Mouse (Mus musculus) right cerebral cortex, postnatal 4 days (tissue): ENCODE data around the gene Lzts3.

ENCODE experiments used
- DNase-seq: peaks from one replicate; pipeline ENCODE4 v3.0.0-alpha.2; 2022

Gene Lzts3

DNA sequence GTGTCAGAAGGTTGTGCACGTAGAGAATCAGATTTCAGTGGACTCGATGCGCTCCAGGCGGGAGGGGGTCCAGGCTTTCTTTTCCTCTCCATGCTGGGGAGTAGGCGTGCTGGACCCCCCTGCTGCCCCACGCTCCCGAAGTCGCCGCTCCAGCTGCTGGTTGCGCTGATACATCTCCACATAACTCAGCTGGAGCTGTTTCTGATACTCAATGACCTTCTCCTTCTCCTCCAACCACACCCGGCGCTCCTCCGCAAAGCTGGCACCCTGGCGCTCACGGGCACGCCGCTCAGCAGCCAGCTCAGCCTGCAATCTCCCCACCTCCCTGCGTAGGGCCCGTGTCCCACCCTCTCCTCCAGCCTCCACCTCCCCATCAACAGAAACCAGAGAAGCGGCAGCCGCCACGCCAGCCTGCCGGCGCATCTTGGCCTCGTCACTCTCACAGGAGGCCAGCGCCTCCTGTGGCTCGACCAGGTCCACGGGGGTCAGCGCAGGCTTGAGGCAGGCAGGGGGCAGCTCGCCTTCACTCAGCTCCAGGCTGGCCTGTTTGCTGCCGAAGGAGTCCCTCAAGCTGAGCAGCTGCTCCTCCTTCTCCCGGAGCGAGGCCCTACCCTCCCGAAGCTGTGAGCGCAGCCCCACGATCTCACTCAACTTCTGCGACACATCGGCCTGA, 7.7 kb downstream of the Lzts3 start:
- no peak for DNase-seq

DNA sequence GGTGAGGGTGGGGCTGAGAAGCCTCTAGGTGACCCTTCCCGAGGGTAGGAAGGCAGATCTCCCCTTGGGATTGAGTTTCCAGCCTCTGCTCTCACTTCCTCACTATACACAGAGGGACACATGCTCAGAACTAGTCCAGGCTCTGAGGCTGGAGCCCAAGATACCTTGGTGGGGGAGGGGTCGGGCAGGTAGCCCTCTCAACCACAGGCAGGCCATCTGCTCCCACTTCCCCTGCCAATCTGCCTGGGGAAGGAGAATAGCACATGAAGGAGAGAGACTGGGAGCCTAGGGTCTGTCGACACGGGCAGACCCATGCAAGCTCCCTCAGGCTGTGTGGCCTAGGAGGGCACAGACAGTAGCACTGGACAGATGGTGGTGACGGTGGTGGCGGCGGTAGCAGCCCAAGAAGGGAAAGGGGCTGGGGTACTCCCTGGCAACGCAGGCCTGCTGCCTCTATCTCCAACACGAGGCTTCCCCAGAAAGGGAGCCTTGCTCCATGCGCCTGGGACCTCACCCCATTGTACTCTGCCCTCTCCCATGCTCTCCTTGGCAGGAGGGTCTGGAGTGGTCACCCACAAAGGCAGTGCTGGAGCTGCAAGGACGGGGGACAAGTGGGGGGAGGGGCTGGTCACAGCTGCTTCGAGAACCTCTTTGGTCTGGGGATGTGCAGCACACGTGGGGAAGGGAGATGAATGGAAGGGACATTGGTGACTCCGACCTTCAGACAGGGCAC, 8.4 kb downstream of the Lzts3 start:
- DNase-seq, result no peak

DNA sequence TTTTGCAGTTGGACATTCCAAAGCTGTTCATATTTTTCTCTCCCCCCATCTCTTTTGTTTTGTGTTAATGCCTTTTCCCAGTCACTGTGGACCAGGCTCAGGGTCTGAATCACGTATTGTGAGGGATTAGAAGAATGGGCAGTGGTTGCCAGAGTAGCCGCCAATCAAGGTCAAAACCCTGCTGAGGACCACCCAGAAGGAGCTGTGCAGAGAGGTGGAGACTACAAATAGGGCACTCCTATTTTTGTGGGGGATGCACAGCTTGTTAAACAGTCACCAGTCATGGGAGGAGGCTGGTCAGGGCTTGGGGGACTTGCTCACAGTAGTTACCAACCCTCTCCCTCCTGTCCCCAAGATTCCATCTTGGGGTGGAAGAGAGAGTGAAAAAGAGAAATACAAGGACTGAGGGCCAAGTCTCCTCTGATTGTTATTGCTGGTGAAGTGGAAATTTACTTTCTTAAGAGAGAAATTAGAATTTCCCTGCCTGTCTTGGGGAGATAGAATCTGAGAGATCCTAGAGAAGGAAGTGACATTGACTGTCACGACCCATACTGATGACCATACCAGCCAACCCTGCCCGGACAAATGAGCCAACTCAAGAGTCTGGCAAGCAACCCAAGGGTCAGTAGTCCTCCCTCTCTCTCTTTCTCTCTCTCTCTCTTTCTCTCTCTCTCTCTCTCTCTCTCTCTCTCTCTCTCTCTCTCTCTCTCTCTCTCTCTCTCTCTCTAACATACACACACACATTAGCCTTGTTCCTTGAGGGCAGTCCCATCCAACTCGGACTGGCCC, 9.5 kb downstream of the Lzts3 start:
- no peak for DNase-seq

DNA sequence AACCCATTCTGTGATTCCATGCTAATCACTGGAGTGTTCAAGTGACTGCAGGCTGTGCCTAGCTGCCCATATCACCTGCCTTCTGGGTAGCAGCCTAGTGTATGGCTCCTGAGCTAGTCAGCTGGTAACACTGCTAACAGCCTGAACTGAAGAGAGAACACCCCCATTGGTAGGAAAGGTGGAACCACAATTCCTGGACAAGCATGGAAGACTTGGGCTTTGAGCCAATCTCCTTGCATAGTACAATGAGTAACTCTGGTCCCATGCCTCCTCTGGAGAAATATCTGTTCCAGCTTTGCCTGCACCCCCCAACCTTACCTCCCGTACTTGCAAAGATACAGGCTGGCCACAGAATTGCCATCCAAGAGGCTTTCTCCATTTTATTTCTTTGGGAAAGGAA, 10.2 kb downstream of the Lzts3 start:
- DNase-seq, result no peak

DNA sequence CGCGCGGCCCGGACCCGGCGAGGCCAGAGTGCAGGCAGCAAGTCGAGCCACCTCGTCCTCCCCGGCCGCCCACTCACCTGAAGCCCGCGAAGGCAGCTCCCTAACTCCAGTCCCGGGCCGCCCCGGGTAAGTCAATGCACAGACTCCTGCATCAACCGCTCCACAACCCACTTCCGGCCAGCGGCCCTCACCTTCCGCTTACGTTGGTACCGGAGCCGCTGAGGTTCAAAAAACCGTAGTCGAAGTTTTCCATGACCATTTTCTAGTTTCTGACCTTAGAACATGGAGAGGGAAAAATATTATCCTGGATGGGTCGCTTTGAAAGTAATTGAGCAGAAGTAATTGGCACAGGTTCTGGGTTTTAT, 12.8 kb downstream of the Lzts3 start, which contains the start of the genes Fastkd5 and Ubox5:
Fastkd5 (minus strand) TSS at position 189 of the 365 bp plus-strand sequence.
Ubox5 (minus strand) TSS at position 200 of the 365 bp plus-strand sequence.
- DNase-seq, result peak; percentile 90

DNA sequence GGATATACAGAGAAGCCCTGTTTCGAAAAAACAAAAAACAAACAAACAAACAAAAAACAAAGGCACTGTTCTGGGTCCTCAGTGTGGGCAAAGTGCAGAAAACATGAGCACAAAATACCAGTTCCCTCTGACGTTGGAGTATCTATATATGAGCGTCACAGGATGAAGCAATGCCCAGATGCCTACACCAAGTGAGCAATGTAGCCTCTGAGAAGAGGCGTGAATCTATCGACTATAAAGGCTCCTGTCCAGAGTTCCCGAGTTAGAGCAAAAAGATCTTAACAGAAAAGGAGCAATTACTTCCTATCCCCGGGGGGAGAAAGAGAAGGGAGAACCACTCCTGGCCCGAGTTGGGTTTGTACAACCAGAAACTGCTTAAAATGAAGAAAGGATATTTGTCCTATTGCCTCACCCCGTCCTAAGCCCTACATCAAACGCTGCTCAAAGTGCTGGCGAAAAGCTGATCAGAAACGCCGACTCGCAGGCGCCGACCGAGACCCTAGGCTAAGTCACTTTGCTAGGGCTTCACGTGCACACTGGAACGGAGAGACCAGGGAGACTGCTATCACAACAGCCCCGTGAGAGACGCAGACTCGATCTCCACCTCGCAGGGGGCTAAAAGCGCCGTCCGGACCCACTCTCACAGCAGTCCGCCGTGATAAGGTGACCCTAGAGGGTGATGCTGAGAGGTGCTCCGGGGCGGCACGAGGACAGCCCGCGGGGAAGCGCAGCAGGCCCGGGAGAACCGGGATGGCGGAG, 13.3 kb downstream of the Lzts3 start:
- DNase-seq, result no peak

DNA sequence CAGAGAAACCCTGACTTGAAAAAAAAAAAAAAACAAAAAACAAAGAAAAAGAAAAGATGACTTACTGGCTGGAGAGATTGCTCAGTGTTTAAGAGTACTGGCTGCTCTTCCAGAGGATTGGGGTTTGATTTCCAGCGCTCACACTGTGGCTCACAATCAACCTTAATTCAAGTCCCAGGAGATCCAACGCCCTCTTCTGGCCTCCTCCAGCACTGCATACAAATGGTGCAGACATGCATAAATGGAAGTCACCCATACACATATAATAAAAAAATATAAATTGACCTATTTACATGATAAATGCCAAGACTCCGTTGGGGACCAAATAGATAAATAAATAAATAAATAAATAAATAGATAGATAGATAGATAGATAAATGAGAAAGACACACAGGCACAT, 14.2 kb downstream of the Lzts3 start:
- DNase-seq, result no peak

DNA sequence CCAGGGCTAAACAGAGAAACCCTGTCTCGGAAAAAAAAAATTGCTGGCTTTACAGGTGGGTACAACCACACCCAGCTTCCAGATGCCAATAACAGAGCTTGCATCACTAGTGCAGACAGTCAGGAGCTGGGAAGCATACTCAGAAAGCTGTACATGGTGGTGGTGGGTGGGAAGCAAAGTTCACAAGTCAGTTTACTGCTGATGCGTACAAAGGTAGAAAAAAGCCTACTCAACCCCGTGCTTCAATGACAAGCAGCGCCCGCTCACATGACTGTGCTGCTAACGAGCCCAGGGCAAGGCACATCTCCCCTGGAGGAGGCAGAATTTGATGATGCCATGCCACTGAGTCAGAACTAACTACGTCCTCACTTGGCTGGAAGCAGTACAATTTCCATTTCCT, 23.6 kb downstream of the Lzts3 start:
- no peak for DNase-seq

DNA sequence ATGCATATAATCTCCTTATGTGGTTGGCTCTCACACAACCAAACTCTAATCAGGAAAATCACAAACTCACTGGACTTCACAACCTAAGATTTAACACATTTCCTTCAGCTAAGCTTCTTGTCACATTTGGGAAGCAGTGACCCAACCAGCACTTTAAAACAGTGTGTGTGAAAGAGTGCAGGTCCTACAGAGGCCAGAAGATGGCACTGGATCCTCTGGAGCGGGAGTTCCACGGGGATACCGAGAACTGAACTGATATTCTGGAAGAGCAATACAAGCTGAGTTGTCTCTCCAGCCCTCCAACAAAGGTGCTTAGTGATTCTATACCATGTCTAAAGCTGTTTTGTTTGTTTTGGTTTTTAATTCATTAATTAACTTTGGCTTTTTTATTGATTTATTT, 29.5 kb downstream of the Lzts3 start:
- no peak for DNase-seq

DNA sequence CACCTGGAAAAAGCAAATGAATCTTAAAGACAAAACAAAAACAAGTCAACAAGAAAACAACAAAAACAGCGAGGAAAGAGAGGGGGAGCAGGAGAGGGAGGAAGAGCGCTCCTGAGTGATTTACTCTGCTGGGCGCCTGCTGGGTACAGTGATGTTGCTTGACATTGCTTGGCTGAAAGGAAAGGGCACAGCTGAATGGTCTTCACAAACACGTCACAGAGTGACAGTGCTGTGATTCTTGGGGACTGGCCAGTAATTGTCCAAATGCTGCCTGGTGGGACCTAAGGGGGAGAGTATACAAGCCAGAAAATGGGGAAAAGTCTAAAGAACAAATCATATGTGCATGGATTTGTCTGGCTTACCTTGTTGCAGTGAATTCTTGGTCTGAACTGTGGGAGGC, 40.4 kb downstream of the Lzts3 start:
- DNase-seq, result no peak

DNA sequence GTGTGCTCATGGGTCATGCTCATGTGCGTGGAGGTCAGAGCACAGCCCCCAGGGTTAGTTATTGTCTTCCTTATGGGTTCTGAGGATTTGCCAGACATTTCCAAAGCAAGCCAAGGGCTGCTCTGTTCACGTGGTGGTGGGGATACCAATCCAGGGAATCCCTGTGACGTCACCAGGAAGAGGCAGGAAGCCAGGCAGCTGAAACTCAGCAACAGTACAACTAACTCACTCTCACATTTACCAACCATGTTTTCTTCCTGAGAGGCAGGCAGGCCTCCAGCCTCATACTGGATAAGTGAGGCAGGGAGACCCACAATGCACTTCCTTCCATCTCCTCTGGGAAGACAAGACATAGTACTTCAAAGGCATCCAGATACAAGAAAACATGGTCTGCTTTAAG, 44.2 kb downstream of the Lzts3 start:
- DNase-seq, result no peak

DNA sequence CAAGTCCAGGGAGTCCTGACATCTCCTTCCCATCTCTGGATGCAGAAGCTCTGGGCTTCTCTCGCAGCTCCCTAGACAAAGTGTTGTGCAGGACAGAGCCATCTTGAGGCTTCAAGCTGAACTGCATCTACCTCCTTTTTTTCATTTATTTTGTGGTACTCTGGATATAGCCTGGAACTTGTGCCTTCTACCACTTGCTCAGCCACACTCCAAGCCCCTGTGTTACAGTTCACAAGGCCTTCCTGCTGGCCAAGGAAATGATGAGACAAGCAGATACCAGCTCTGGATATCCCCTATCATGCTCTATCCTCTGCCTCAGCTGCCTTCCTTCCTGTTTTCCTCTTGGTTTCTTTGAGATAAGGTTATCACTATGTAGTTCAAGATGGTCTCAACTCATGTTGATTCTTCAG, 45.0 kb downstream of the Lzts3 start:
- peak; percentile 33 for DNase-seq

DNA sequence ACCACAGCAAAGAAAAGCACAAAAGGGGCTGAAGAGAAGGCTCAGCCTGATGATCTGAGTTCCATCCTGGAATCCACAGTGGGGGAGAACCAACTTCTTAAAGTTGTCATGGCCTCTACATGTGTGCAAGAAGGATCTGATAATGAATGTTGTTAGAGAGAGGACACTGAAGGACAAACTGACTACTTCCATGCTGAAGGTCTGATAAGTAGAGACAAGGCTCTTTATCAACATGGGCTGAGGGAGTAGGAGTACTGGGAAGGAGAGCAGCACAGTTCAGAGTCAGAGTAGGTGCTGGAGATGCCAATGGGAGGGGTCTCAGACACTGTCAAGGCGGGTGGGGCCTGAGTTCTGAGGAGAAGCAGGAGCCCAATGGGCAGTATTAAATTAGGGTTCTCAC, 47.0 kb downstream of the Lzts3 start:
- no peak for DNase-seq

DNA sequence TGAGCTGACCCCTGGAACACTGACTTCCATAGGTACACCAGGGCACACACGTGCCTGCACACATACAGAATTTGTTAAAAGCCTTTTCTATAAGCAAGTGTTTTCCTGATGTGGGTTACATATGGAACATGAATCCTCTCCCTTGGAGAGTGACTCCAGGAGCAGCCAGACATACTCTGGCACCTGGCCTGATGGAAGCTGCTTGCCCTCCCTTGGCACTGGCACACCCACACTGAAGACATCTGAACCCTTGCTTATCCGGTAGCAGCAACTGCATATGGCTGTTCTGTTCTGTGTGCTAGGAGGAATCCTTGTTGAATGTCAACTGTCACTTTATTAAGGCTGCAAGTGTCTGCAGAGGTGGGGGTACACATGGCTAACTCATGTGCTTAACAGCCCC, 51.6 kb downstream of the Lzts3 start:
- DNase-seq, result no peak

DNA sequence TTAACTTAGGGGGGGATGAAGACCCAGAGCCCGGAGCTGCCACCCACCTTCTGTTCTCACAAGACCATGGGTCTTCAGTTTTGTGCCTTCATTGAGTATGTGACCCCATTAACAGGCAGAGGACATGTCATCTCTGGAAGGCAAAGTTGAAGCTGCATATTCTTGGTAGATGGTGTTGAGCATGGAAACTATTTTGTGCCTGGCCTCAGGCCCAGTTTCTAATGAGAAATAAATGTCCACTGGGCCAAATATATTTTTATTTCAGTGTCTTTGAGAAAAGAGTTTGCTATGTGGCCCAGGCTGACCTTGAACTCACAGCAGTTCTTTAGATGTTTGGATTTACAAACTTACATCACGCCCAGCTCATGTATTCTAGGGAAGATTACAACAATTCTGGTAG, 52.8 kb downstream of the Lzts3 start:
- DNase-seq, result no peak

DNA sequence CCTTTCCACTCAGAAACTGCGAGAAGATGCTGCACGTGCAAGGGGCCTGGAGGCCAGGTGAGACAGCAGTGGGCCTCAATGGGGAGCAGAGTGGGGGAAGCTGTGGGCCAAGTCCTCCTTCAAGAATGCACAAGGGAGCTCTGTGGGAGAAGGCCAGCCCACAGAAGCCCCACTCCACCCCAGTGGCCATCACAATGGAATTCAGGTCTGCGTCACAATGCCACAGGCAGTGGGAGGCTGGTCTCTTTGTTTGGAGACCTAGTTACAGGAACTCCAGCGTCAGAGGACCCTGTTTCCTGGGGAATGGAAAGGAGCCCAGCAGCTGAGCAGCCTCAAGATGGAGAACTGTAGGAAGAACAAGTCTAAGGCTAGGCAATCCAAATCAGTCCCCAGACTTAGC, 53.4 kb downstream of the Lzts3 start:
- DNase-seq, result no peak

DNA sequence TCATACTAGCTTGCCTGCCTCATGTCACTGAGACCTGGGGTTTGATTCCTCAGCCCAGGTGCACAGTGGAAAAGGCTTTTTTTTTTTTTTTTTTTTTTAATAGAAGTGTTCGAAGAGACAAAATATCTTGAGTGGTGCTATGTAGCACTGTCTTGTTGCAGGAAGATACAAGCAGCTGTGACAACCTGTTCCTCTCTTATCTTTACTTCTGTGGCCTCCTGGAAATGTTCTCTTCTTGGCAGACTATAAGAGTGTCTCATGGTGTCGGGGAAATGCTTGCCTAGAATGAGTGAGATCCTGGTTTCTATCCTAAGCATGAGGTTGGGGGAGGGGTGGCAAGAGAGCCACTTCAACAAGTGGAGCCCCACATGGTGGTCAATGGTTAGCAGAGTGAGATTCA, 54.2 kb downstream of the Lzts3 start:
- DNase-seq, result no peak

DNA sequence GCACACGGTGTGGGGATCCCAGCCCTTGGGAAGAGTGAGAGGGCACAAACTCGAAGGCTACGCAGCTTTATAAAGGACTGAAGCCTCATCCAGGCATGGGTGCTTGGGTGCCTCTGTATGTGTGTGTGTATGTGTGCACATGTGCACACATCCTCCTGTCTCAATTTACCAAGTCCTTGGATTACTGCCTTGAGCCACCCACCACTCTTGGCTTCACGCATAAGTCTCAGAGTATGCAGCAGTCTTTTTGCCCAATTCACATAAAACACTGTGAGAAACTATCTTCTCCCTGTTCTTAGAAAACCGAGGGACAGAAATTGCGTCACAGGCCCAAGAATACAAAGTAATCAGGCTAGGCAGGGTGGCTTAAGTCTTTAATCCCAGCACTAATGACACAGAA, 56.6 kb downstream of the Lzts3 start:
- no peak for DNase-seq

DNA sequence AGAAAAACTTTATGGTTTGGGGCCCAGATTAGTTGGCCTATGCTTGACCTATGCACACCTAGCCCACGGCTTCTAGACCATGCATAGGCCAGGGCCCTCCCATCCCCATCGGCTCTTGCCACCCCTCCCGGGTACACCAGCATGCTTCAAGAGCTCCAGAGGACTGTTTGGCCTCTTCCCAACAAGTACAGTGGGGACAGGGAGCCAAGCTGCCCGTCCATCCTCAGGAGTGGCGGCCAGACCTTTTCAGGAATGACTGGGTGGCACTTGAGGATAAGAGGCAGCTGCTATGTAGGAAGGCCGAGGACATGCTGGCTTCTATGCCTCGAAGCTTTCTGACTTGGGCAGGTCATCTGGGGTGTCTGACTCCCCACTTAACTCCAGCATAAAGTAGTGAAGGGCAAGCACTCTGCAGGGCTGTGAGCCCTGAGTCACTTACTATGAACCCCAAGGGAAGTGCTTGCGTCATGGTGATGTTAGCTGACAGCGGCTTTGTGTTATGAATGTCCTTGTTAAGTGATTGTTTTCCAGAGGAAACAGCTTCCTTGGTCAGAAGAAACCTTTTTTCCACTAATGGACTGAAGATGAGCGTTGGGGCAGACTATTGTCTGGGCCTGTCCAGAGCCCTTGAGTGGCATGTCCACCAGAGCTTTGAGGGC, 58.6 kb downstream of the Lzts3 start:
- no peak for DNase-seq
